Mouse (Mus musculus) MEL (cell line): ENCODE measurements around the gene Btnl10.

Source experiments
- MYC ChIP-seq: IDR thresholded peaks from 2 replicates; pipeline ENCODE4 v1.6.1; 2011; ENCODE audit warnings: low read depth, mild to moderate bottlenecking, low read length, improper control_type of control experiment, moderate library complexity
- POLR2A ChIP-seq, 2 experiments: IDR thresholded peaks; 2 replicates each; pipeline ENCODE4 v1.6.1; 2011 to 2012; ENCODE audit warnings: low read length in 2 of 2, mild to moderate bottlenecking in 2 of 2, control low read depth in 1 of 2, improper control_type of control experiment in 1 of 2, low read depth in 1 of 2, moderate library complexity in 1 of 2; ENCODE audit not compliant: control insufficient read depth in 1 of 2, insufficient read depth in 1 of 2, poor library complexity in 1 of 2
- TCF12 ChIP-seq: IDR thresholded peaks from 2 replicates; pipeline ENCODE4 v1.6.1; 2014; ENCODE audit warnings: low read depth, mild to moderate bottlenecking, inconsistent platforms, low read length, improper control_type of control experiment, moderate library complexity
- USF1 ChIP-seq: IDR thresholded peaks from 2 replicates; pipeline ENCODE4 v1.6.1; 2014; ENCODE audit warnings: low read depth, mild to moderate bottlenecking, inconsistent platforms, low read length, improper control_type of control experiment, moderate library complexity
- ZC3H11A ChIP-seq: IDR thresholded peaks from 2 replicates; pipeline ENCODE4 v1.6.1; 2012; ENCODE audit warnings: low read depth, mild to moderate bottlenecking, inconsistent platforms, low read length, improper control_type of control experiment

DNA sequence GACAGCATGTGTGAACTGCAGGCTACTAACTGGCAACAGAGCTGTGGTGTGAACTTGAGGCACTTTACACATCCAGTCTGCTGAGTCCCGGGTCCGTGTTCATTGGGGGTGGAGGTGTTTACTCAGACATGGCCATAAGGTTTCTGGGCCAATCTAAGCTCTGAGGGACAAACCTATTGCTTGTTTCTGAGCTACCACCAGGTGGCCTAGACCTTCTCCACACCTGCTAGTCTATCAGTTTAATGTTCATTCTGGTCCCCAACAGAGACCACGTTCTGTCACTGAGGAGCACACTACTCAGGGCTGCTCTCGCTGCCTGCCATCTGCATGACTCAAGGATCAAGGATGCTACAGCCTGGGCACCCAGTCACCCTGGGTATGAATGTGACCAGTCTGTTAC, 13.9 kb downstream of the Btnl10 start:
- TF ChIP-seq POLR2A (IDR thresholded peaks at IDR 0.05; ENCODE audit: control insufficient read depth in 1 of 2, insufficient read depth in 1 of 2, low read depth in 1 of 2, low read length in 2 of 2, poor library complexity in 1 of 2), result 0 out of 4 replicates have a peak, but pooled peaks of 1 of the 2 experiments have one; percentile 34
- TF ChIP-seq TCF12, result no peak
- TF ChIP-seq MYC, result no peak
- TF ChIP-seq USF1, result no peak
- no peak for TF ChIP-seq ZC3H11A
